Mouse (Mus musculus): Measurements from ENCODE around the gene Alox15.

GRCm38 (mm10) chr11:70313833-70314232, 38.0 kb downstream of the Alox15 start:
- TF ChIP-seq CHD2 (IDR thresholded peaks at IDR 0.05; ENCODE audit: low read depth, low read length) (no peak), MAFK (IDR thresholded peaks at IDR 0.05; ENCODE audit: insufficient read depth, low read depth, low read length) (no peak), ZC3H11A (IDR thresholded peaks at IDR 0.05; ENCODE audit: borderline replicate concordance, low read depth, low read length) (no peak), ZNF384 (IDR thresholded peaks at IDR 0.05; ENCODE audit: low read depth, low read length) (no peak)

All from ES-E14 (cell line).